Mouse (Mus musculus) ES-E14 (cell line): ENCODE measurements at regions not wholly inside any gene's neighbourhood (a gene's known extent, or its start where the extent isn't known, plus 50 kb on each side); places are given as distances from the start of the nearest gene placed in this dataset.

Experiments
- CHD2 ChIP-seq: IDR thresholded peaks from 2 replicates; pipeline ENCODE4 v1.6.1; 2014; ENCODE audit warnings: mild to moderate bottlenecking, low read depth, low read length, inconsistent platforms
- HCFC1 ChIP-seq: IDR thresholded peaks from 2 replicates; pipeline ENCODE4 v1.6.1; 2012; ENCODE audit warnings: low read length, inconsistent platforms, borderline replicate concordance; ENCODE audit not compliant: insufficient read depth
- MAFK ChIP-seq: IDR thresholded peaks from 2 replicates; pipeline ENCODE4 v1.6.1; 2014; ENCODE audit warnings: mild to moderate bottlenecking, low read depth, low read length, inconsistent platforms; ENCODE audit not compliant: insufficient read depth
- ZC3H11A ChIP-seq: IDR thresholded peaks from 2 replicates; pipeline ENCODE4 v1.6.1; 2012; ENCODE audit warnings: low read depth, mild to moderate bottlenecking, inconsistent platforms, low read length, borderline replicate concordance
- ZNF384 ChIP-seq: IDR thresholded peaks from 2 replicates; pipeline ENCODE4 v1.6.1; 2012; ENCODE audit warnings: low read depth, low read length, inconsistent platforms

GRCm38 (mm10) chr1:99714912-99715311, 57.7 kb upstream of the Cntnap5b start:
- TF ChIP-seq MAFK (no peak), ZNF384 (no peak), CHD2 (no peak), ZC3H11A (no peak), HCFC1 (no peak)
